ENCODE assay signal across 9 mouse cellular contexts in the genomic region with DNA sequence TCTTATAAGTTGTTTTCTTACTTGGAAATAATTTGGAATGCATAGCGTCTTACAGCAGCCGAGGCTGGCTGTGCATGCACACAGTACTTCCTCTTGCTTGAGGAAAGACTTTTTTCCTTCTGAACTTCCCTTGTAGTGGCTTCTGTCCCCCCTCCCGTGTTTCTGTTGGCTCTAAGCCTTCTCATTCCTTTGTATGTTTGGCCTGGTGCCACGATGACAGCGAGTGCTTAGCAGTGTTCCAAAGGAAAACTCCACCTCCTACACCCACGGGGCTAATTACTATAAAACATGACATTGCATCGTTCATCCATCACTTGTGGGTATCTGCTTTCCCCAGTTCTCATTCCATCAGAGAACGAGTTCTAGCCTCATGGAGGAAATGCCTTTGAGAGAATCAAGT. TPM values are rescaled to one million over a fixed set of nuclear protein-coding genes. Genes with fewer than 3 reads are reported as not detected.
DNase-seq lines count a peak whose midpoint lies in the region; ATAC-seq and TF ChIP-seq lines count a peak whose summit lies in the region.
"Had no signal": no experiment of that assay in that cellular context is flagged by ENCODE, and none has a peak within 500 bp of the region (broad histone marks: within the 10 kb centered on the region; RNA-seq: fewer than 3 reads in every experiment).

A gene (plus strand): TSS at position 313 of the 400 bp plus-strand sequence.

- peak; percentile 20 for DNase-seq in liver, adult 2 months (ENCODE audit: extremely low read depth, low read depth, low spot score)
- DNase-seq in liver, embryonic 11.5 days (ENCODE audit: low spot score): no peak
- DNase-seq in cerebellum, postnatal 14 days: peak; percentile 82 to 83
- DNase-seq in heart, postnatal 0 days (ENCODE audit: low spot score): peak; percentile 90
- peak; percentile 25 to 42 for DNase-seq in layer of hippocampus, adult 2 months (ENCODE audit: low spot score in 2 of 2)
- DNase-seq in right cerebral cortex, adult 2 months (ENCODE audit: low spot score in 2 of 2): peak; percentile 11 to 41
- DNase-seq in urinary bladder, adult 18-20 months (ENCODE audit: low spot score in 2 of 2): no peak
- DNase-seq in forebrain, postnatal 0 days: no peak

- TF ChIP-seq CTCF in liver, adult 2 months (IDR thresholded peaks at IDR 0.05; ENCODE audit: low read depth, low read length): no peak
- TF ChIP-seq CTCF in heart, postnatal 0 days (IDR thresholded peaks at IDR 0.05; ENCODE audit: low read depth): no peak
- TF ChIP-seq CTCF in layer of hippocampus, adult 2 months (conservative IDR thresholded peaks at IDR 0.05): no peak
- TF ChIP-seq CTCF in forebrain, postnatal 0 days (IDR thresholded peaks at IDR 0.05; ENCODE audit: low read depth): no peak

- no peaks in the 10 kb centered on the region for H3K9me3 ChIP-seq in liver, embryonic 11.5 days (ENCODE audit: control insufficient read depth, low read length)
- no peaks in the 10 kb centered on the region for H3K9me3 ChIP-seq in heart, postnatal 0 days (replicated peaks; ENCODE audit: control insufficient read depth, low read length)
- no peaks in the 10 kb centered on the region for H3K9me3 ChIP-seq in forebrain, postnatal 0 days (ENCODE audit: low read length)
- H3K9me3 ChIP-seq: hindbrain, embryonic 15.5 days had no signal

- no peak for TF ChIP-seq POLR2A in liver, adult 2 months (IDR thresholded peaks at IDR 0.05; ENCODE audit: extremely low read depth, insufficient read depth, low read length)

- H3K27me3 ChIP-seq in liver, adult 2 months (ENCODE audit: control insufficient read depth, insufficient read depth, low read length): no peaks in the 10 kb centered on the region
- no peaks in the 10 kb centered on the region for H3K27me3 ChIP-seq in liver, embryonic 11.5 days (replicated peaks; ENCODE audit: control insufficient read depth, insufficient read depth, low read length)
- H3K27me3 ChIP-seq in heart, postnatal 0 days (ENCODE audit: control insufficient read depth, insufficient read depth, low read length): no peaks in the 10 kb centered on the region
- H3K27me3 ChIP-seq in forebrain, postnatal 0 days (ENCODE audit: insufficient read depth, low read length): no peaks in the 10 kb centered on the region
- H3K27me3 ChIP-seq: hindbrain, embryonic 15.5 days had no signal

- no peak within 1 kb of the TSS for H3K9ac ChIP-seq in liver, adult 2 months (ENCODE audit: low read depth, low read length)
- H3K9ac ChIP-seq in liver, embryonic 11.5 days (ENCODE audit: low read depth, low read length): no peak within 1 kb of the TSS
- no peak within 1 kb of the TSS for H3K9ac ChIP-seq in heart, postnatal 0 days (replicated peaks; ENCODE audit: low read depth, low read length)
- H3K9ac ChIP-seq in forebrain, postnatal 0 days: no peak within 1 kb of the TSS
- H3K9ac ChIP-seq: hindbrain, embryonic 15.5 days had no signal

- H3K36me3 ChIP-seq in liver, adult 2 months (ENCODE audit: control insufficient read depth, insufficient read depth, low read length): no peaks in the 10 kb centered on the region
- no peaks in the 10 kb centered on the region for H3K36me3 ChIP-seq in liver, embryonic 11.5 days (ENCODE audit: control insufficient read depth, insufficient read depth, low read length)
- H3K36me3 ChIP-seq in heart, postnatal 0 days (replicated peaks; ENCODE audit: control insufficient read depth, insufficient read depth, low read length): no peaks in the 10 kb centered on the region
- H3K36me3 ChIP-seq in forebrain, postnatal 0 days (ENCODE audit: insufficient read depth): no peaks in the 10 kb centered on the region
- H3K36me3 ChIP-seq: hindbrain, embryonic 15.5 days had no signal

- 64% methylated on average over 8 of the region's 8 CpGs for WGBS in liver, adult 2 months
- 52% methylated on average over 8 of the region's 8 CpGs for WGBS in liver, embryonic 11.5 days
- WGBS in heart, postnatal 0 days: 9% methylated on average over 8 of the region's 8 CpGs
- WGBS in forebrain, postnatal 0 days: 22% methylated on average over 8 of the region's 8 CpGs

- no peaks in the 10 kb centered on the region for H3K79me2 ChIP-seq in liver, adult 2 months (ENCODE audit: control insufficient read depth, insufficient read depth, low read length)

- ATAC-seq in liver, embryonic 11.5 days (replicated peaks; ENCODE audit: low FRiP score): no peak; the same call in 1 of the 2 replicates
- ATAC-seq in heart, postnatal 0 days (ENCODE audit: insufficient read depth, low read depth): peak; percentile 86
- no peak for ATAC-seq in forebrain, postnatal 0 days

- no peak within 1 kb of the TSS for H3K4me2 ChIP-seq in liver, embryonic 11.5 days
- H3K4me2 ChIP-seq in heart, postnatal 0 days (ENCODE audit: low read depth, low read length): peak within 1 kb of the TSS; percentile 38
- H3K4me2 ChIP-seq in forebrain, postnatal 0 days (ENCODE audit: low read depth): no peak within 1 kb of the TSS
- H3K4me2 ChIP-seq: hindbrain, embryonic 15.5 days had no signal

- 0 out of 2 replicates have a peak, but pooled peaks have one; percentile 40 for TF ChIP-seq EP300 in heart, postnatal 0 days (IDR thresholded peaks at IDR 0.05; ENCODE audit: low read depth)

- H3K4me1 ChIP-seq in liver, adult 2 months (ENCODE audit: control insufficient read depth, insufficient read depth, low read length): no peaks in the 10 kb centered on the region
- H3K4me1 ChIP-seq in liver, embryonic 11.5 days (replicated peaks; ENCODE audit: control insufficient read depth, insufficient read depth, low read length): no peaks in the 10 kb centered on the region
- H3K4me1 ChIP-seq in heart, postnatal 0 days (ENCODE audit: control insufficient read depth, insufficient read depth): peaks cover 18% of the 10 kb centered on the region
- peaks cover 6% of the 10 kb centered on the region; the same call in 1 of the 2 replicates for H3K4me1 ChIP-seq in forebrain, postnatal 0 days (ENCODE audit: insufficient read depth)
- H3K4me1 ChIP-seq: hindbrain, embryonic 15.5 days had no signal

- H3K4me3 ChIP-seq in liver, adult 2 months (ENCODE audit: insufficient read depth, low read depth, low read length): no peak within 1 kb of the TSS
- no peak within 1 kb of the TSS for H3K4me3 ChIP-seq in liver, embryonic 11.5 days (ENCODE audit: low read depth, low read length)
- H3K4me3 ChIP-seq in heart, postnatal 0 days (ENCODE audit: low read depth, low read length): no peak within 1 kb of the TSS
- no peak within 1 kb of the TSS for H3K4me3 ChIP-seq in layer of hippocampus, adult 2 months
- H3K4me3 ChIP-seq in forebrain, postnatal 0 days (ENCODE audit: low read depth, low read length): no peak within 1 kb of the TSS
- H3K4me3 ChIP-seq: hindbrain, embryonic 15.5 days had no signal

- H3K27ac ChIP-seq in liver, adult 2 months (replicated peaks; ENCODE audit: insufficient read depth, low read depth, low read length): no peak within 1 kb of the TSS
- H3K27ac ChIP-seq in liver, embryonic 11.5 days (ENCODE audit: low read depth, low read length): no peak within 1 kb of the TSS
- H3K27ac ChIP-seq in heart, postnatal 0 days (ENCODE audit: low read depth): no peak within 1 kb of the TSS
- no peak within 1 kb of the TSS for H3K27ac ChIP-seq in layer of hippocampus, adult 2 months
- no peak within 1 kb of the TSS for H3K27ac ChIP-seq in forebrain, postnatal 0 days (ENCODE audit: low read depth, low read length)
- H3K27ac ChIP-seq: hindbrain, embryonic 15.5 days had no signal

RNA-seq across cellular contexts. Expression of the gene that starts here (rescaled TPM):
- total RNA-seq in liver, adult 2 months (2014; rRNA removed): not detected in 2 replicates
- not detected in 2 replicates for polyA plus RNA-seq in liver, adult 2 months (2012; rRNA removed)
- polyA plus RNA-seq in liver, embryonic 11.5 days (2014; fragmentation: Nextera tagmentation; extraction: Ambion mirVana): not detected in 2 replicates
- total RNA-seq in heart, postnatal 0 days (2014; rRNA removed; ENCODE audit: low replicate concordance): not detected in 2 replicates
- not detected in 2 replicates for polyA plus RNA-seq in heart, postnatal 0 days (2015; fragmentation: Nextera tagmentation; extraction: Ambion mirVana)
- not detected for total RNA-seq in layer of hippocampus, adult 2 months (2021)
- total RNA-seq in forebrain, postnatal 0 days (2014; rRNA removed): 0.08 and 0.14 TPM in 2 replicates
- polyA plus RNA-seq in forebrain, postnatal 0 days (2015; fragmentation: Nextera tagmentation; extraction: Ambion mirVana): not detected in 2 replicates

Comparison
In these comparisons a context has a peak if more than half of its experiments do, and no peak if none do; other contexts are left out.
1. Peak in DNase-seq in liver, adult 2 months; RNA of the gene not detected or under 1 TPM.
2. Peak in DNase-seq, ATAC-seq and H3K4me2 ChIP-seq in heart, postnatal 0 days; RNA of the gene not detected or under 1 TPM.
3. Peak in DNase-seq in layer of hippocampus, adult 2 months; RNA of the gene not detected or under 1 TPM.
4. DNase-seq: peak in cerebellum, postnatal 14 days (2 of 2) and right cerebral cortex, adult 2 months (2 of 2); none in liver, embryonic 11.5 days (single experiment), urinary bladder, adult 18-20 months (0 of 2) and forebrain, postnatal 0 days (single experiment).